Mouse (Mus musculus) MEL (cell line): ENCODE data around the gene Fmnl1. TPM values are rescaled to one million over a fixed set of nuclear protein-coding genes. Genes with fewer than 3 reads are reported as not detected.

Experiments
- DNase-seq: peaks from one replicate; pipeline ENCODE4 v3.0.0; 2011; ENCODE audit warnings: low read depth, low spot score
- H3K27ac ChIP-seq: 2 replicates; pipeline ENCODE4 v1.5.1; 2012; ENCODE audit warnings: low read depth, mild to moderate bottlenecking, control low read depth, low read length, moderate library complexity; ENCODE audit not compliant: control insufficient read depth
- H3K27me3 ChIP-seq, 2 experiments: fragments of 150-350 bp in 1 of 2; sonication (generic) in 1 of 2; 2 replicates each; pipeline ENCODE4 v1.6.1; 2012; ENCODE audit warnings: low read length in 2 of 2, mild to moderate bottlenecking in 2 of 2, improper control_type of control experiment in 1 of 2, moderate library complexity in 1 of 2; ENCODE audit not compliant: insufficient read depth in 2 of 2, control insufficient read depth in 1 of 2
- H3K36me3 ChIP-seq, 2 experiments: 2 replicates each; pipeline ENCODE4 v1.6.1; 2012 to 2014; ENCODE audit warnings: low read length in 2 of 2, improper control_type of control experiment in 1 of 2, inconsistent platforms in 1 of 2, mild to moderate bottlenecking in 1 of 2; ENCODE audit not compliant: insufficient read depth in 2 of 2, control insufficient read depth in 1 of 2
- H3K4me1 ChIP-seq, 2 experiments: fragments of 150-350 bp in 1 of 2; sonication (generic) in 1 of 2; 2 replicates each; pipeline ENCODE4 v1.6.1; 2012; ENCODE audit warnings: low read length in 2 of 2, improper control_type of control experiment in 1 of 2, mild to moderate bottlenecking in 1 of 2; ENCODE audit not compliant: insufficient read depth in 2 of 2, control insufficient read depth in 1 of 2
- H3K4me3 ChIP-seq, 2 experiments: fragments of 150-350 bp in 1 of 2; sonication (generic) in 1 of 2; 2 replicates each; pipeline ENCODE4 v1.5.1; 2012; ENCODE audit warnings: low read depth in 2 of 2, low read length in 2 of 2, mild to moderate bottlenecking in 2 of 2, moderate library complexity in 2 of 2, control low read depth in 1 of 2, improper control_type of control experiment in 1 of 2; ENCODE audit not compliant: control insufficient read depth in 1 of 2, insufficient read depth in 1 of 2
- H3K79me2 ChIP-seq: 2 replicates; pipeline ENCODE4 v1.6.1; 2012; ENCODE audit warnings: mild to moderate bottlenecking, low read length, moderate library complexity; ENCODE audit not compliant: control insufficient read depth, poor library complexity, insufficient read depth
- H3K9ac ChIP-seq: 2 replicates; pipeline ENCODE4 v1.6.1; 2012; ENCODE audit warnings: low read depth, mild to moderate bottlenecking, control low read depth, low read length, moderate library complexity; ENCODE audit not compliant: control insufficient read depth, poor library complexity, severe bottlenecking
- H3K9me3 ChIP-seq: fragments of 150-350 bp; sonication (generic); replicated peaks from 2 replicates; pipeline ENCODE4 v1.6.1; 2012; ENCODE audit warnings: mild to moderate bottlenecking, low read length, improper control_type of control experiment, moderate library complexity; ENCODE audit not compliant: insufficient read depth
- BHLHE40 ChIP-seq: IDR thresholded peaks from 2 replicates; pipeline ENCODE4 v1.6.1; 2012; ENCODE audit warnings: low read depth, mild to moderate bottlenecking, inconsistent platforms, low read length, improper control_type of control experiment, borderline replicate concordance
- CHD2 ChIP-seq: IDR thresholded peaks from 2 replicates; pipeline ENCODE4 v1.6.1; 2011; ENCODE audit warnings: low read length, improper control_type of control experiment
- CTCF ChIP-seq, 3 experiments: IDR thresholded peaks in 2 of 3; conservative IDR thresholded peaks in 1 of 3; 2 replicates each; pipeline ENCODE4 v1.5.1; 2011 to 2012; ENCODE audit warnings: low read length in 3 of 3, low read depth in 2 of 3, mild to moderate bottlenecking in 2 of 3, improper control_type of control experiment in 1 of 3, inconsistent platforms in 1 of 3, mixed read lengths in 1 of 3, moderate library complexity in 1 of 3; ENCODE audit not compliant: control insufficient read depth in 1 of 3, insufficient read depth in 1 of 3, poor library complexity in 1 of 3, severe bottlenecking in 1 of 3
- EP300 ChIP-seq, 2 experiments: IDR thresholded peaks; 2 replicates each; pipeline ENCODE4 v1.6.1; 2011; ENCODE audit warnings: improper control_type of control experiment in 2 of 2, low read length in 2 of 2, low read depth in 1 of 2, mild to moderate bottlenecking in 1 of 2
- GABPA ChIP-seq: IDR thresholded peaks from 2 replicates; pipeline ENCODE4 v1.6.1; 2012; ENCODE audit warnings: low read depth, mild to moderate bottlenecking, inconsistent platforms, low read length, improper control_type of control experiment, moderate library complexity
- HCFC1 ChIP-seq: IDR thresholded peaks from 2 replicates; pipeline ENCODE4 v1.6.1; 2012; ENCODE audit warnings: low read depth, mild to moderate bottlenecking, inconsistent platforms, low read length, improper control_type of control experiment, moderate library complexity
- JUND ChIP-seq: IDR thresholded peaks from 2 replicates; pipeline ENCODE4 v1.6.1; 2011; ENCODE audit warnings: low read depth, mild to moderate bottlenecking, improper control_type of control experiment, low read length
- KAT2A ChIP-seq: conservative IDR thresholded peaks from 2 replicates; pipeline ENCODE4 v1.6.1; 2012; ENCODE audit warnings: low read depth, low read length, improper control_type of control experiment, inconsistent platforms
- MAFK ChIP-seq: IDR thresholded peaks from 2 replicates; pipeline ENCODE4 v1.6.1; 2011; ENCODE audit warnings: low read depth, mild to moderate bottlenecking, low read length, improper control_type of control experiment, borderline replicate concordance
- MAZ ChIP-seq: IDR thresholded peaks from 2 replicates; pipeline ENCODE4 v1.6.1; 2012; ENCODE audit warnings: low read depth, mild to moderate bottlenecking, inconsistent platforms, low read length, improper control_type of control experiment
- MXI1 ChIP-seq: IDR thresholded peaks from 2 replicates; pipeline ENCODE4 v1.6.1; 2011; ENCODE audit warnings: mild to moderate bottlenecking, low read depth, low read length, improper control_type of control experiment
- RAD21 ChIP-seq: IDR thresholded peaks from 2 replicates; pipeline ENCODE4 v1.6.1; 2011; ENCODE audit warnings: mild to moderate bottlenecking, low read depth, low read length, improper control_type of control experiment
- RCOR1 ChIP-seq: IDR thresholded peaks from 2 replicates; pipeline ENCODE4 v1.6.1; 2012; ENCODE audit warnings: low read depth, mild to moderate bottlenecking, inconsistent platforms, low read length, improper control_type of control experiment
- SIN3A ChIP-seq: IDR thresholded peaks from 2 replicates; pipeline ENCODE4 v1.6.1; 2012; ENCODE audit warnings: low read length, improper control_type of control experiment, inconsistent platforms
- USF2 ChIP-seq, 2 experiments: IDR thresholded peaks; 2 replicates each; pipeline ENCODE4 v1.6.1; 2011 to 2012; ENCODE audit warnings: improper control_type of control experiment in 2 of 2, low read length in 2 of 2, borderline replicate concordance in 1 of 2, inconsistent platforms in 1 of 2, low read depth in 1 of 2, mild to moderate bottlenecking in 1 of 2; ENCODE audit not compliant: insufficient read depth in 1 of 2
- ZC3H11A ChIP-seq: IDR thresholded peaks from 2 replicates; pipeline ENCODE4 v1.6.1; 2012; ENCODE audit warnings: low read depth, mild to moderate bottlenecking, inconsistent platforms, low read length, improper control_type of control experiment
- ZKSCAN1 ChIP-seq: IDR thresholded peaks from 2 replicates; pipeline ENCODE4 v1.6.1; 2012; ENCODE audit warnings: low read depth, mild to moderate bottlenecking, inconsistent platforms, low read length, improper control_type of control experiment, moderate library complexity
- polyA plus RNA-seq, 2 experiments: library from polyadenylated mRNA; stranded (reverse) in 1 of 2; unstranded in 1 of 2; fragments of >175 nt in 1 of 2; fragments of >200 nt in 1 of 2; gene quantifications; 2 replicates each; pipeline versions ENCODE4 v1.2.1 to v1.2.4; 2012; ENCODE audit warnings: low replicate concordance in 2 of 2, low read depth in 1 of 2; ENCODE audit not compliant: insufficient read length in 2 of 2, insufficient read depth in 1 of 2, missing spikeins in 1 of 2
- total RNA-seq: library from RNA; depleted of rRNA; stranded (reverse); fragments of 300-350 nt; gene quantifications from 2 replicates; pipeline ENCODE4 v1.2.3, GENCODE M21; 2012

The Fmnl1 gene
- total and polyA plus RNA-seq, 3 experiments = 1.7 to 17.2 TPM; not detected in 1

- H3K27ac ChIP-seq = no peak within 1 kb of the TSS
- H3K79me2 ChIP-seq = no peaks in the 10 kb centered on the region
- DNase-seq = no peak
- no peak within 1 kb of the TSS for H3K4me3 ChIP-seq
- no peaks in the 10 kb centered on the region for H3K4me1 ChIP-seq
- H3K27me3 ChIP-seq = peaks cover 0 to 3% of the 10 kb centered on the region in 2 experiments; a peak in 1 of 4 replicates
- no peaks in the 10 kb centered on the region for H3K9me3 ChIP-seq
- no peak within 1 kb of the TSS for H3K9ac ChIP-seq
- TF ChIP-seq RCOR1 (no peak), BHLHE40 (no peak), CTCF (IDR thresholded peaks at IDR 0.05 in 2 of 3, conservative IDR thresholded peaks at IDR 0.05 in 1 of 3; ENCODE audit: control insufficient read depth in 1 of 3, insufficient read depth in 1 of 3, low read depth in 2 of 3, low read length in 3 of 3, poor library complexity in 1 of 3, severe bottlenecking in 1 of 3) (no peak), SIN3A (no peak), KAT2A (no peak), ZC3H11A (no peak), RAD21 (no peak), MXI1 (no peak), GABPA (no peak), CHD2 (no peak), MAZ (no peak), HCFC1 (no peak), MAFK (no peak), ZKSCAN1 (no peak), JUND (no peak), EP300 (IDR thresholded peaks at IDR 0.05; ENCODE audit: low read depth in 1 of 2, low read length in 2 of 2) (no peak)
- H3K36me3 ChIP-seq = no peaks in the 10 kb centered on the region
Measured at GRCm38 (mm10) chr11:103208458-103208857, 37.6 kb downstream of the Fmnl1 start, which contains the start of gene 1700023F06Rik. TSS of gene 1700023F06Rik (minus strand) at chr11:103208558.

GRCm38 (mm10) chr11:103210291-103210690 is 39.4 kb downstream of the Fmnl1 start:
- no peak overlapping the region for H3K9ac ChIP-seq
- H3K4me3 ChIP-seq = no peak overlapping the region
- H3K79me2 ChIP-seq = no peaks in the 10 kb centered on the region
- peaks cover 0 to 4% of the 10 kb centered on the region in 2 experiments; a peak in 1 of 4 replicates for H3K36me3 ChIP-seq
- peak; percentile 29 for DNase-seq
- no peak overlapping the region for H3K27ac ChIP-seq
- peaks cover 0 to 3% of the 10 kb centered on the region in 2 experiments; a peak in 1 of 4 replicates for H3K27me3 ChIP-seq
- H3K9me3 ChIP-seq = no peaks in the 10 kb centered on the region
- H3K4me1 ChIP-seq = no peaks in the 10 kb centered on the region; a peak in 1 of 4 replicates
- no peak for TF ChIP-seq ZKSCAN1
- TF ChIP-seq USF2 (IDR thresholded peaks at IDR 0.05; ENCODE audit: borderline replicate concordance in 1 of 2, insufficient read depth in 1 of 2, low read depth in 1 of 2, low read length in 2 of 2) = no peak
